Comparison of ENCODE assay signal across 17 mouse cellular contexts in the genomic region with DNA sequence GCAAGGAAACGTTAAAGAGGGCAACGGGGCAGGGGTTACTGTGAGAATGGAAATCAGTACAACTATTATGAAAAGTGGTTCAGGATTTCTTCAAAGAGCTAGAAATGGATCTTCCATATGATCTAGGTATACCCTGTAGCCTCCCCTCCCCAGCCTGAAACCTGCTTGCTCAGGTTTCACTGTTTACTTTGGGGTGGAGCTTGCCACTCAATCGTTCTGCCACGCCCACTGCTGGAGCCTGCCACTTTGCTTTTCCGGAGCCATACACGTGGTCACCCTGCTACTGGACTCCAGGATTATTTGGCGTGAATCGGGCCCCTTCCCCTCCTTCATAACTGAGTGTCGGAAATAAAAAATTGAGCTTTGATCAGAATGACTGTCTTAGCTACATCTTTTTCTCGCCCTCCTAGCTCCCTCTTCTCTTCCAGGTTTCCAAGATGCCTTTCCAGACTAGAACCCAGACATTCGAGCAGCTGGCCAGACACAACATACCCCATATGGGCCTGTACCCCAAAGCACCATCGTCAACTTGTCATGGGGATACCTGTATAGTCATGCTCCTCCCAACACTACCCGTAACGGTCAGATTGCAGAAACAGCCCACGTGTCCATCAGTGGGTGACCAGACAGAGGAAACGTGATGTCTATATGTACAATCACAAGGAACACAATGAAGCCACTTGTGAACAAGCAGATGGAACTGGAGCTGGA. TPM values are rescaled to one million over a fixed set of nuclear protein-coding genes. Genes with fewer than 3 reads are reported as not detected.
DNase-seq lines count a peak whose midpoint lies in the region; ATAC-seq and TF ChIP-seq lines count a peak whose summit lies in the region.
"Had no signal": no experiment of that assay in that cellular context is flagged by ENCODE, and none has a peak within 500 bp of the region (broad histone marks: within the 10 kb centered on the region; RNA-seq: fewer than 3 reads in every experiment).

No protein-coding gene starts in this region.

- H3K9ac ChIP-seq in lung, embryonic 14.5 days = no peak overlapping the region
- no peak overlapping the region for H3K9ac ChIP-seq in intestine, embryonic 16.5 days (ENCODE audit: low read depth, low read length)
- H3K9ac ChIP-seq: embryonic facial prominence, embryonic 12.5 days; neural tube, embryonic 15.5 days had no signal

- 0 out of 2 replicates have a peak, but pooled peaks have one; percentile 44 for ATAC-seq in lung, embryonic 14.5 days (ENCODE audit: insufficient read depth)
- ATAC-seq in intestine, embryonic 16.5 days = peak; percentile 34; the same call in 1 of the 2 replicates
- ATAC-seq: forebrain, embryonic 14.5 days; midbrain, embryonic 16.5 days had no signal

- TF ChIP-seq CTCF in lung, embryonic 14.5 days (IDR thresholded peaks at IDR 0.05; ENCODE audit: low read depth) = no peak

- peak; percentile 64 for DNase-seq in heart, adult 11 months
- DNase-seq in heart, postnatal 25 days (ENCODE audit: low spot score) = no peak
- DNase-seq in lung, embryonic 14.5 days = peak; percentile 44
- no peak for DNase-seq in lung, postnatal 4 days
- peak; percentile 26 for DNase-seq in yolk sac, embryonic 10.5 days (ENCODE audit: low spot score)
- DNase-seq in cerebellum, adult 11 months = no peak
- DNase-seq: adrenal gland, postnatal 14 days; cerebellum, postnatal 14 days; gastrocnemius, postnatal 14 days; kidney, adult 9 months had no signal

- no peak overlapping the region for H3K4me2 ChIP-seq in lung, embryonic 14.5 days
- no peak overlapping the region for H3K4me2 ChIP-seq in intestine, embryonic 16.5 days (ENCODE audit: low read depth, low read length)
- H3K4me2 ChIP-seq: embryonic facial prominence, embryonic 12.5 days; neural tube, embryonic 15.5 days had no signal

- no peaks in the 10 kb centered on the region for H3K9me3 ChIP-seq in lung, embryonic 14.5 days (ENCODE audit: low read depth, low read length)
- no peaks in the 10 kb centered on the region for H3K9me3 ChIP-seq in intestine, embryonic 16.5 days (ENCODE audit: control insufficient read depth, low read length)
- H3K9me3 ChIP-seq: embryonic facial prominence, embryonic 12.5 days; heart, embryonic 10.5 days; neural tube, embryonic 15.5 days had no signal

- H3K4me1 ChIP-seq in lung, embryonic 14.5 days (ENCODE audit: insufficient read depth) = no peaks in the 10 kb centered on the region
- H3K4me1 ChIP-seq in intestine, embryonic 16.5 days (ENCODE audit: control insufficient read depth, insufficient read depth, low read length) = no peaks in the 10 kb centered on the region
- H3K4me1 ChIP-seq: embryonic facial prominence, embryonic 12.5 days; heart, embryonic 10.5 days; neural tube, embryonic 15.5 days had no signal

- WGBS in lung, embryonic 14.5 days = 45% methylated on average over 16 of the region's 16 CpGs
- 51% methylated on average over 16 of the region's 16 CpGs for WGBS in intestine, embryonic 16.5 days

- no peak overlapping the region for H3K27ac ChIP-seq in lung, embryonic 14.5 days (ENCODE audit: low read depth)
- no peak overlapping the region for H3K27ac ChIP-seq in intestine, embryonic 16.5 days (ENCODE audit: low read length)
- H3K27ac ChIP-seq: embryonic facial prominence, embryonic 12.5 days; heart, embryonic 10.5 days; neural tube, embryonic 15.5 days had no signal

- no peaks in the 10 kb centered on the region for H3K27me3 ChIP-seq in lung, embryonic 14.5 days (ENCODE audit: insufficient read depth, low read length)
- no peaks in the 10 kb centered on the region for H3K27me3 ChIP-seq in intestine, embryonic 16.5 days (replicated peaks; ENCODE audit: control insufficient read depth, insufficient read depth, low read length)
- H3K27me3 ChIP-seq: CH12.LX; embryonic facial prominence, embryonic 12.5 days; neural tube, embryonic 15.5 days had no signal

- no peak overlapping the region for H3K4me3 ChIP-seq in lung, embryonic 14.5 days (ENCODE audit: low read depth, low read length)
- H3K4me3 ChIP-seq in intestine, embryonic 16.5 days (ENCODE audit: low read length) = no peak overlapping the region
- H3K4me3 ChIP-seq: embryonic facial prominence, embryonic 12.5 days; heart, embryonic 10.5 days; neural tube, embryonic 15.5 days had no signal

- intact Hi-C loops in heart, postnatal 25 days (cut with DNase I) = loop anchor here (5.0 to 10.0 kb wide), 4 partner anchors 143 to 485 kb away; no protein-coding TSS in a partner anchor

- no peaks in the 10 kb centered on the region for H3K36me3 ChIP-seq in lung, embryonic 14.5 days (ENCODE audit: insufficient read depth)
- H3K36me3 ChIP-seq in intestine, embryonic 16.5 days (ENCODE audit: control insufficient read depth, insufficient read depth, low read length) = no peaks in the 10 kb centered on the region
- H3K36me3 ChIP-seq: embryonic facial prominence, embryonic 12.5 days; heart, embryonic 10.5 days; neural tube, embryonic 15.5 days had no signal

RNA-seq across cellular contexts. Expression of gene Cox18, which starts 23.7 kb away (rescaled TPM):
- total RNA-seq in heart, postnatal 25 days (2021) = 10 to 100 TPM; 12.2 to 13.0 TPM
- 33.8 and 39.9 TPM in 2 replicates for polyA plus RNA-seq in lung, embryonic 14.5 days (2014; fragmentation: Nextera tagmentation; extraction: Ambion mirVana)
- polyA plus RNA-seq in intestine, embryonic 16.5 days (2015; fragmentation: Nextera tagmentation; extraction: Ambion mirVana) = 26.7 and 26.8 TPM in 2 replicates

Comparison
In these comparisons a context has a peak if more than half of its experiments do, and no peak if none do; other contexts are left out.
1. DNase-seq: peak in heart, adult 11 months (single experiment), lung, embryonic 14.5 days (single experiment) and yolk sac, embryonic 10.5 days (single experiment); none in heart, postnatal 25 days (single experiment), lung, postnatal 4 days (0 of 2) and cerebellum, adult 11 months (single experiment).